Mouse (Mus musculus) Patski (cell line): ENCODE results near the gene Wdr95. TPM values are rescaled to one million over a fixed set of nuclear protein-coding genes. Genes with fewer than 3 reads are reported as not detected.

Source experiments
- ATAC-seq: fragments of 100-300 bp; one replicate; pipeline ENCODE4 v1.8.0; 2021
- CTCF ChIA-PET: fragments of 350-600 bp; sonication (Branson Sonifier 250); formaldehyde crosslinking; loops from one replicate; lab custom pipeline; 2022; ENCODE audit warnings: inconsistent platforms; lab: Charles Lee
- POLR2A ChIA-PET: fragments of 350-600 bp; sonication (Branson Sonifier 250); formaldehyde crosslinking; loops from one replicate; lab custom pipeline; 2022; ENCODE audit warnings: antibody characterized with exemption, inconsistent platforms; lab: Charles Lee
- DNase-seq: peaks from one replicate; pipeline ENCODE4 v3.0.0-alpha.2; 2011; ENCODE audit warnings: low read depth, low spot score
- H3K27me3 ChIP-seq: fragments of 371-371 bp; one replicate; pipeline ENCODE4 v1.5.1; 2021
- CTCF ChIP-seq: fragments of 100-300 bp; IDR thresholded peaks from one replicate; pipeline ENCODE4 v1.5.1; 2021
- in situ Hi-C: fragments of 300-500 bp; cut with MboI; formaldehyde crosslinking; loops from 3 replicates; pipeline ENCODE4 v1.11.1; 2018; ENCODE audit warnings: low pct_unique_long_range_greater_than_20kb, mixed read lengths
- polyA plus RNA-seq: library from polyadenylated mRNA; unstranded; gene quantifications from one replicate; pipeline ENCODE4 v1.2.3, GENCODE M21; 2021

Wdr95 gene
- polyA plus RNA-seq, 1 experiment from 2014 or later, result 0.03 TPM

- CTCF ChIA-PET, result interaction anchor here (0.8 to 1.0 kb wide), 4 partner anchors 25 to 262 kb away, joined by 3 to 4 read pairs (median 4); no protein-coding TSS in a partner anchor
- POLR2A ChIA-PET, result interaction anchor here (1.5 kb wide), 1 partner anchor 27 kb away, joined by 3 read pairs; no protein-coding TSS in a partner anchor
- ATAC-seq (no peak), DNase-seq (no peak)
- no peaks in the 10 kb centered on the region for H3K27me3 ChIP-seq
- no peak for TF ChIP-seq CTCF
- in situ Hi-C loops, result no loop called here
Observed at GRCm38 (mm10) chr5:149588814-149589534, 60.5 kb downstream of the Wdr95 start.

GRCm38 (mm10) chr5:149589932-149590331, 61.5 kb downstream of the Wdr95 start:
- ATAC-seq (no peak), DNase-seq (no peak)
- ChIA-PET CTCF (no interaction called here), POLR2A (interaction anchor here (0.6 to 1.5 kb wide), 2 partner anchors 26 to 594 kb away, joined by 3 read pairs; no protein-coding TSS in a partner anchor)
- H3K27me3 ChIP-seq, result no peaks in the 10 kb centered on the region
- no peak for TF ChIP-seq CTCF
- in situ Hi-C loops, result no loop called here

GRCm38 (mm10) chr5:149594215-149594614, 65.7 kb downstream of the Wdr95 start:
- TF ChIP-seq CTCF, result no peak
- ATAC-seq (no peak), DNase-seq (no peak)
- CTCF ChIA-PET, result no interaction called here
- in situ Hi-C loops, result no loop called here
- POLR2A ChIA-PET, result interaction anchor here (0.6 kb wide), 1 partner anchor 22 kb away, joined by 3 read pairs; no protein-coding TSS in a partner anchor
- no peaks in the 10 kb centered on the region for H3K27me3 ChIP-seq

GRCm38 (mm10) chr5:149597351-149597750, 68.9 kb downstream of the Wdr95 start:
- no peaks in the 10 kb centered on the region for H3K27me3 ChIP-seq
- no peak for TF ChIP-seq CTCF
- in situ Hi-C loops, result no loop called here
- POLR2A ChIA-PET, result no interaction called here
- DNase-seq (no peak), ATAC-seq (no peak)
- CTCF ChIA-PET, result interaction anchor here (1.5 to 2.2 kb wide), 3 partner anchors 10 to 81 kb away, joined by 4 to 8 read pairs (median 6); partner anchors contain the start of gene B3glct

GRCm38 (mm10) chr5:149601996-149602395, 73.5 kb downstream of the Wdr95 start:
- CTCF ChIA-PET, result interaction anchor here (1.6 kb wide), 1 partner anchor 12 kb away, joined by 3 read pairs; no protein-coding TSS in a partner anchor
- POLR2A ChIA-PET, result interaction anchor here (0.6 kb wide), 1 partner anchor 56 kb away, joined by 3 read pairs; no protein-coding TSS in a partner anchor
- ATAC-seq (no peak), DNase-seq (no peak)
- H3K27me3 ChIP-seq, result no peaks in the 10 kb centered on the region
- in situ Hi-C loops, result no loop called here
- TF ChIP-seq CTCF, result no peak

GRCm38 (mm10) chr5:149603241-149603640, 74.8 kb downstream of the Wdr95 start:
- DNase-seq (no peak), ATAC-seq (no peak)
- POLR2A ChIA-PET, result no interaction called here
- in situ Hi-C loops, result no loop called here
- H3K27me3 ChIP-seq, result no peaks in the 10 kb centered on the region
- CTCF ChIA-PET, result interaction anchor here (1.1 kb wide), 1 partner anchor 13 kb away, joined by 3 read pairs; no protein-coding TSS in a partner anchor
- no peak for TF ChIP-seq CTCF

- in situ Hi-C loops, result no loop called here
- TF ChIP-seq CTCF, result no peak
- no peak for ATAC-seq
- no peaks in the 10 kb centered on the region for H3K27me3 ChIP-seq
- DNase-seq, result no peak
- ChIA-PET CTCF (interaction anchor here (1.2 to 2.5 kb wide), 6 partner anchors 9 to 82 kb away, joined by 3 to 9 read pairs (median 6); no protein-coding TSS in a partner anchor), POLR2A (no interaction called here)
Observed at GRCm38 (mm10) chr5:149607083-149607720, 78.7 kb downstream of the Wdr95 start.

GRCm38 (mm10) chr5:149611476-149612164, 83.1 kb downstream of the Wdr95 start:
- CTCF ChIA-PET, result interaction anchor here (1.2 kb wide), 2 partner anchors 87 to 615 kb away, joined by 3 to 4 read pairs; no protein-coding TSS in a partner anchor
- no peak for DNase-seq
- no peaks in the 10 kb centered on the region for H3K27me3 ChIP-seq
- POLR2A ChIA-PET, result interaction anchor here (0.9 to 2.3 kb wide), 2 partner anchors 24 to 169 kb away, joined by 3 to 9 read pairs; partner anchors contain the start of gene Hsph1
- TF ChIP-seq CTCF, result no peak
- peak; percentile 44 for ATAC-seq
- in situ Hi-C loops, result loop anchor here (5.0 kb wide), 1 partner anchor 84 kb away; the partner anchor contains the start of gene Wdr95

- ChIA-PET POLR2A (interaction anchor here (2.3 kb wide), 1 partner anchor 23 kb away, joined by 9 read pairs; the partner anchor contains the start of gene Hsph1), CTCF (interaction anchor here (1.2 kb wide), 1 partner anchor 88 kb away, joined by 4 read pairs; no protein-coding TSS in a partner anchor)
- DNase-seq (no peak), ATAC-seq (no peak)
- TF ChIP-seq CTCF, result no peak
- no peaks in the 10 kb centered on the region for H3K27me3 ChIP-seq
- in situ Hi-C loops, result loop anchor here (5.0 kb wide), 1 partner anchor 85 kb away; the partner anchor contains the start of gene Wdr95
Observed at GRCm38 (mm10) chr5:149612165-149612518, 83.7 kb downstream of the Wdr95 start.

GRCm38 (mm10) chr5:149612740-149613139, 84.3 kb downstream of the Wdr95 start:
- ATAC-seq, result no peak
- CTCF ChIA-PET, result no interaction called here

More at GRCm38 (mm10) chr5:149612740-149613139, 84.3 kb downstream of the Wdr95 start:
- TF ChIP-seq CTCF, result no peak
- in situ Hi-C loops, result loop anchor here (5.0 kb wide), 1 partner anchor 85 kb away; the partner anchor contains the start of gene Wdr95
- POLR2A ChIA-PET, result no interaction called here
- no peak for DNase-seq
- H3K27me3 ChIP-seq, result no peaks in the 10 kb centered on the region
